ENCODE assay signal across 23 mouse cellular contexts in genomic region chr7:89713059-89713458, GRCm38 (mm10).
DNase-seq lines count a peak whose midpoint lies in the region; ATAC-seq and TF ChIP-seq lines count a peak whose summit lies in the region.
"Had no signal": no experiment of that assay in that cellular context is flagged by ENCODE, and none has a peak within 500 bp of the region (broad histone marks: within the 10 kb centered on the region; RNA-seq: fewer than 3 reads in every experiment).

No protein-coding gene starts in this region.

- no peak overlapping the region for H3K9ac ChIP-seq in intestine, embryonic 16.5 days (ENCODE audit: low read depth, low read length)
- H3K9ac ChIP-seq: embryonic facial prominence, embryonic 12.5 days; forebrain, embryonic 13.5 days; forebrain, embryonic 15.5 days had no signal

- no peak for DNase-seq in gastrocnemius, adult 2 months
- DNase-seq in gastrocnemius, adult 8-10 months (ENCODE audit: low spot score in 2 of 2): no peak
- no peak for DNase-seq in heart, postnatal 10 days
- no peak for DNase-seq in kidney, postnatal 36 days
- DNase-seq: adrenal gland, adult 8-10 months; adrenal gland, postnatal 14 days; adrenal gland, postnatal 36 days; B cell, adult 2 months; cerebellum, adult 11-12 months; cerebellum, adult 2 months; cerebellum, adult 9-10 months; cerebellum, postnatal 10 days; cerebellum, postnatal 25 days had no signal

- peak overlapping the region; percentile 35; the same call in 1 of the 2 replicates for H3K27ac ChIP-seq in gastrocnemius, adult 2 months
- no peak overlapping the region; the same call in 1 of the 2 replicates for H3K27ac ChIP-seq in intestine, embryonic 16.5 days (ENCODE audit: low read length)
- H3K27ac ChIP-seq: embryonic facial prominence, embryonic 10.5 days; embryonic facial prominence, embryonic 12.5 days; forebrain, embryonic 13.5 days; forebrain, embryonic 15.5 days had no signal

- no peak for TF ChIP-seq CTCF in gastrocnemius, adult 2 months (IDR thresholded peaks at IDR 0.05)

- H3K36me3 ChIP-seq in intestine, embryonic 16.5 days (ENCODE audit: control insufficient read depth, insufficient read depth, low read length): no peaks in the 10 kb centered on the region
- H3K36me3 ChIP-seq: embryonic facial prominence, embryonic 10.5 days; embryonic facial prominence, embryonic 12.5 days; forebrain, embryonic 15.5 days; G1E had no signal

- H3K4me2 ChIP-seq in intestine, embryonic 16.5 days (ENCODE audit: low read depth, low read length): no peak overlapping the region
- H3K4me2 ChIP-seq: embryonic facial prominence, embryonic 12.5 days; forebrain, embryonic 13.5 days; forebrain, embryonic 15.5 days had no signal

- no peaks in the 10 kb centered on the region for H3K27me3 ChIP-seq in intestine, embryonic 16.5 days (replicated peaks; ENCODE audit: control insufficient read depth, insufficient read depth, low read length)
- H3K27me3 ChIP-seq: CH12.LX; embryonic facial prominence, embryonic 12.5 days; forebrain, embryonic 13.5 days; forebrain, embryonic 15.5 days; Patski had no signal

- peaks cover 3% of the 10 kb centered on the region; the same call in 1 of the 2 replicates for H3K4me1 ChIP-seq in intestine, embryonic 16.5 days (ENCODE audit: control insufficient read depth, insufficient read depth, low read length)
- H3K4me1 ChIP-seq: forebrain, embryonic 13.5 days; forebrain, embryonic 15.5 days had no signal

- no peak overlapping the region for H3K4me3 ChIP-seq in gastrocnemius, adult 2 months
- H3K4me3 ChIP-seq in intestine, embryonic 16.5 days (ENCODE audit: low read length): no peak overlapping the region
- H3K4me3 ChIP-seq: embryonic facial prominence, embryonic 10.5 days; embryonic facial prominence, embryonic 12.5 days; forebrain, embryonic 13.5 days; forebrain, embryonic 15.5 days had no signal

- ATAC-seq in intestine, embryonic 16.5 days: peak; percentile 81
- ATAC-seq: activated CD4-positive, CD25-positive, alpha-beta regulatory T cell, adult 4 months; CD4-positive, CD25-positive, alpha-beta regulatory T cell, adult 4 months; forebrain, embryonic 13.5 days; forebrain, embryonic 15.5 days; Patski had no signal

- intact Hi-C loops in gastrocnemius, adult 2 months (cut with DNase I): no loop called here
- intact Hi-C loops in heart, postnatal 10 days (cut with DNase I): loop anchor here (10.0 kb wide), 1 partner anchor 122 kb away; no protein-coding TSS in a partner anchor

- no peaks in the 10 kb centered on the region for H3K9me3 ChIP-seq in intestine, embryonic 16.5 days (ENCODE audit: control insufficient read depth, low read length)
- H3K9me3 ChIP-seq: embryonic facial prominence, embryonic 10.5 days; embryonic facial prominence, embryonic 12.5 days; forebrain, embryonic 13.5 days; forebrain, embryonic 15.5 days; G1E had no signal
